Mouse (Mus musculus) testis, adult 2 months (tissue): ENCODE results near the gene Gzmg.
"Not testable (repeated sequence)": the region's sequence is repeated elsewhere in the genome, so short reads cannot be mapped to it uniquely, and the experiment has no call there.

Experiments
- CTCF ChIP-seq: fragments of 200-500 bp; IDR thresholded peaks from 2 replicates; pipeline ENCODE4 v1.5.1; 2012; ENCODE audit warnings: low read depth, mild to moderate bottlenecking, inconsistent platforms, low read length, moderate library complexity; ENCODE audit not compliant: control insufficient read depth, insufficient read depth, insufficient replicate concordance
- POLR2A ChIP-seq: fragments of 200-500 bp; IDR thresholded peaks from 2 replicates; pipeline ENCODE4 v1.6.1; 2012; ENCODE audit warnings: low read depth, mild to moderate bottlenecking, inconsistent platforms, low read length, moderate library complexity; ENCODE audit not compliant: control insufficient read depth

DNA sequence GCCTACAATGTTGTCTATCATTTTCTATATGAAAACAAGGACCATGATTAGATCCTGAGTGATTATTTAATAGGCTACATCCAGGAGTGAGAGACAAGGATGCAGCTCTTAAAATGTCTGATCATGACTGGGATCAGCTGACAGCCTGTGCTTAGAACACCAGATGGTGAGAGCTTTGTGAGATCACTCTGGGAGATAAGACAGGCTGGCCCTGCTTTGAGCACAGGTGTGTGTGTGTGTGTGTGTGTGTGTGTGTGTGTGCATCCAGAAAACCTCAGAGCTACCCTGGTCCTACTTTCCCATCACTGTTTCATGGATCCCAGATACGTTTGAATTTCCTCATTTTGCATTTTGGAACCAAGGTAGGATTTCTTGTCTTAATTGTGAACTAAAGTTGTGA, 25.7 kb downstream of the Gzmg start:
- TF ChIP-seq CTCF, POLR2A: not testable (repeated sequence)
